Mouse (Mus musculus) testis, adult 2 months (tissue): ENCODE measurements around the gene Mcm5.

Experiments used
- CTCF ChIP-seq: fragments of 200-500 bp; IDR thresholded peaks from 2 replicates; pipeline ENCODE4 v1.5.1; 2012; ENCODE audit warnings: low read depth, mild to moderate bottlenecking, inconsistent platforms, low read length, moderate library complexity; ENCODE audit not compliant: control insufficient read depth, insufficient read depth, insufficient replicate concordance
- POLR2A ChIP-seq: fragments of 200-500 bp; IDR thresholded peaks from 2 replicates; pipeline ENCODE4 v1.6.1; 2012; ENCODE audit warnings: low read depth, mild to moderate bottlenecking, inconsistent platforms, low read length, moderate library complexity; ENCODE audit not compliant: control insufficient read depth

- TF ChIP-seq POLR2A (no peak), CTCF (no peak)
Observed at GRCm38 (mm10) chr8:75135756-75136155, 26.4 kb downstream of the Mcm5 start.
